Mouse (Mus musculus): ENCODE measurements at regions not wholly inside any gene's neighbourhood (a gene's known extent, or its start where the extent isn't known, plus 50 kb on each side); places are given as distances from the start of the nearest gene placed in this dataset.

GRCm38 (mm10) chr5:18114905-18115689 lies 152.7 kb downstream of the Gnat3 start:
- H3K27ac ChIP-seq (ENCODE audit: low read depth, low read length), result no peak overlapping the region
- H3K9ac ChIP-seq (replicated peaks; ENCODE audit: low read length, poor library complexity, severe bottlenecking), result no peak overlapping the region
- no peak overlapping the region for H3K4me2 ChIP-seq (ENCODE audit: low read depth, low read length, poor library complexity, severe bottlenecking)
- H3K4me3 ChIP-seq (ENCODE audit: low read depth, low read length), result no peak overlapping the region
- no peak for TF ChIP-seq CTCF (IDR thresholded peaks at IDR 0.05)
- 23% methylated on average over 3 of the region's 3 CpGs for WGBS
- no peaks in the 10 kb centered on the region for H3K27me3 ChIP-seq (ENCODE audit: insufficient read depth, low read length)
- H3K4me1 ChIP-seq (ENCODE audit: insufficient read depth, low read length), result no peaks in the 10 kb centered on the region
- H3K36me3 ChIP-seq (ENCODE audit: insufficient read depth, low read length), result no peaks in the 10 kb centered on the region
- no peaks in the 10 kb centered on the region for H3K9me3 ChIP-seq (ENCODE audit: low read length)
- ATAC-seq (ENCODE audit: low FRiP score) (no peak), DNase-seq (ENCODE audit: low spot score) (no peak)

- no peaks in the 10 kb centered on the region for H3K36me3 ChIP-seq (ENCODE audit: insufficient read depth, low read length)
- H3K4me2 ChIP-seq (ENCODE audit: low read depth, low read length, poor library complexity, severe bottlenecking), result no peak overlapping the region
- H3K27ac ChIP-seq (ENCODE audit: low read depth, low read length), result no peak overlapping the region
- H3K9me3 ChIP-seq (ENCODE audit: low read length), result 0 out of 2 replicates have a peak, but pooled peaks cover 4% of the 10 kb centered on the region
- DNase-seq (ENCODE audit: low spot score) (peak; percentile 11), ATAC-seq (ENCODE audit: low FRiP score) (0 out of 2 replicates have a peak, but pooled peaks have one; percentile 31)
- no peak overlapping the region for H3K9ac ChIP-seq (replicated peaks; ENCODE audit: low read length, poor library complexity, severe bottlenecking)
- WGBS, result 32% methylated on average over 7 of the region's 7 CpGs
- H3K4me1 ChIP-seq (ENCODE audit: insufficient read depth, low read length), result no peaks in the 10 kb centered on the region
- H3K4me3 ChIP-seq (ENCODE audit: low read depth, low read length), result no peak overlapping the region
- no peaks in the 10 kb centered on the region for H3K27me3 ChIP-seq (ENCODE audit: insufficient read depth, low read length)
- TF ChIP-seq CTCF (IDR thresholded peaks at IDR 0.05), result no peak
Observed at GRCm38 (mm10) chr5:18135794-18136678, 173.7 kb downstream of the Gnat3 start.

- no peak overlapping the region for H3K27ac ChIP-seq (ENCODE audit: low read depth, low read length)
- no peak for TF ChIP-seq CTCF (IDR thresholded peaks at IDR 0.05)
- H3K36me3 ChIP-seq (ENCODE audit: insufficient read depth, low read length), result no peaks in the 10 kb centered on the region
- 63% methylated on average over 4 of the region's 4 CpGs for WGBS
- H3K9ac ChIP-seq (replicated peaks; ENCODE audit: low read length, poor library complexity, severe bottlenecking), result no peak overlapping the region
- DNase-seq (ENCODE audit: low spot score) (peak; percentile 14), ATAC-seq (ENCODE audit: low FRiP score) (no peak)
- no peak overlapping the region for H3K4me2 ChIP-seq (ENCODE audit: low read depth, low read length, poor library complexity, severe bottlenecking)
- H3K4me3 ChIP-seq (ENCODE audit: low read depth, low read length), result no peak overlapping the region
- H3K27me3 ChIP-seq (ENCODE audit: insufficient read depth, low read length), result no peaks in the 10 kb centered on the region
- H3K4me1 ChIP-seq (ENCODE audit: insufficient read depth, low read length), result no peaks in the 10 kb centered on the region
- H3K9me3 ChIP-seq (ENCODE audit: low read length), result 0 out of 2 replicates have a peak, but pooled peaks cover 4% of the 10 kb centered on the region
Observed at GRCm38 (mm10) chr5:18137450-18138061, 175.2 kb downstream of the Gnat3 start.

- 66% methylated on average over 1 of the region's 1 CpGs for WGBS
- ATAC-seq (ENCODE audit: low FRiP score) (no peak), DNase-seq (ENCODE audit: low spot score) (no peak)
- H3K9me3 ChIP-seq (ENCODE audit: low read length), result no peaks in the 10 kb centered on the region
- no peaks in the 10 kb centered on the region for H3K27me3 ChIP-seq (ENCODE audit: insufficient read depth, low read length)
- H3K9ac ChIP-seq (replicated peaks; ENCODE audit: low read length, poor library complexity, severe bottlenecking), result no peak overlapping the region
- H3K4me1 ChIP-seq (ENCODE audit: insufficient read depth, low read length), result no peaks in the 10 kb centered on the region
- no peaks in the 10 kb centered on the region for H3K36me3 ChIP-seq (ENCODE audit: insufficient read depth, low read length)
- no peak overlapping the region for H3K4me3 ChIP-seq (ENCODE audit: low read depth, low read length)
- H3K27ac ChIP-seq (ENCODE audit: low read depth, low read length), result no peak overlapping the region
- TF ChIP-seq CTCF (IDR thresholded peaks at IDR 0.05), result no peak
- no peak overlapping the region for H3K4me2 ChIP-seq (ENCODE audit: low read depth, low read length, poor library complexity, severe bottlenecking)
Observed at GRCm38 (mm10) chr5:18152241-18152640, 189.9 kb downstream of the Gnat3 start.

- no peak for ATAC-seq (ENCODE audit: low FRiP score)
- 100% methylated on average over 1 of the region's 1 CpGs for WGBS
- H3K9ac ChIP-seq (replicated peaks; ENCODE audit: low read length, poor library complexity, severe bottlenecking), result no peak overlapping the region
- no peaks in the 10 kb centered on the region; the same call in 1 of the 2 replicates for H3K9me3 ChIP-seq (ENCODE audit: low read length)
- H3K4me1 ChIP-seq (ENCODE audit: insufficient read depth, low read length), result no peaks in the 10 kb centered on the region
- DNase-seq (ENCODE audit: low spot score), result no peak
- TF ChIP-seq CTCF (IDR thresholded peaks at IDR 0.05), result no peak
- no peaks in the 10 kb centered on the region for H3K27me3 ChIP-seq (ENCODE audit: insufficient read depth, low read length)
- no peaks in the 10 kb centered on the region for H3K36me3 ChIP-seq (ENCODE audit: insufficient read depth, low read length)
- no peak overlapping the region for H3K4me3 ChIP-seq (ENCODE audit: low read depth, low read length)
- no peak overlapping the region for H3K4me2 ChIP-seq (ENCODE audit: low read depth, low read length, poor library complexity, severe bottlenecking)
- H3K27ac ChIP-seq (ENCODE audit: low read depth, low read length), result no peak overlapping the region
Observed at GRCm38 (mm10) chr5:18153703-18154102, 191.4 kb downstream of the Gnat3 start.
